Mouse (Mus musculus): ENCODE measurements around the gene Tprgl. TPM values are rescaled to one million over a fixed set of nuclear protein-coding genes. Genes with fewer than 3 reads are reported as not detected.

The Tprgl gene
- polyA plus RNA-seq, 1 experiment from 2014 or later: 184 TPM

DNA sequence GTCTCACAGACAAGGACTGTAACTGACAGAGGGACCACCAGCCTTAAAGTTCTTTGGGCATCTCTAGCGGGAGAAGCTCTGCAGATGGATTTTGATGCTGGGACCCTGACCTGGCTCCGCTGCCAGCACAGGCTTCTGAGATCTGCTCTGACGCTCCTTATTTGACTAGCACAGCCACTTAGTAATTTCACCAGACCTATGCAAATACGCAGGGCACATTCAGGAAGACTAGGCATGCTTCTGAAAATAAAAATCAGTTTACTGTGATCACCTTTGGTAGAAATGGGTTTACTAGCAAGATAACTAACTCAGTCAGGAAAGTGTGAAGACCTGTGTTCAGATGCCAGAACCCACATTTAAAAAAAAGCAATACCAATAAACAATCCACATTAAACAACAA, 28.6 kb downstream of the Tprgl start:
- Histone ChIP-seq H3K36me3 (ENCODE audit: control insufficient read depth, insufficient read depth, low read length) (no peaks in the 10 kb centered on the region), H3K4me1 (ENCODE audit: control insufficient read depth, insufficient read depth, low read length) (no peaks in the 10 kb centered on the region), H3K9me3 (ENCODE audit: control insufficient read depth, low read length) (no peaks in the 10 kb centered on the region), H3K9ac (replicated peaks; ENCODE audit: low read depth, low read length) (no peak overlapping the region), H3K27ac (ENCODE audit: low read depth, low read length) (no peak overlapping the region), H3K4me3 (ENCODE audit: low read depth, low read length) (no peak overlapping the region), H3K4me2 (ENCODE audit: low read depth, low read length) (no peak overlapping the region), H3K27me3 (ENCODE audit: control insufficient read depth, insufficient read depth, low read length) (no peaks in the 10 kb centered on the region)
- 78% methylated on average over 4 of the region's 4 CpGs for WGBS
- no peak for ATAC-seq (ENCODE audit: low read depth)

DNA sequence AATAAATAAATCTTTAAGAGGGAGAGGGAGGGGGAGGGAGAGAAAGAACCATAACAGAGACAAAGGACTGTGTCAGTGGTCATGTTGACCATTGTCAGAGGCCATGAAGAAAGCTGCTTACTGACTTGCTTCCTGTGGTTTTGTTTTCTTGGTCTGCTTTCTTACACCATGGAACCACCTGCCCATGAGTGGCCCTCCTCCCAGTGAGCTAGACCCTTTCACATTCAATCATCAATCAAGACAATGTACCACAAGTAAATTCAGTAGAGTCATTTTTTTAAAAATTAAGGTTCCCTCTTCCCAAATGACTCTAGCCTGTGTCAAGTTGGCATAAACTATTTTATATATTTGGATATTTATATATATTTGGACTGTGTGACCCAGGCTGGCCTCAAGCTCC, 30.5 kb downstream of the Tprgl start:
- ATAC-seq (ENCODE audit: low read depth): no peak
- Histone ChIP-seq H3K9me3 (ENCODE audit: control insufficient read depth, low read length) (no peaks in the 10 kb centered on the region), H3K36me3 (ENCODE audit: control insufficient read depth, insufficient read depth, low read length) (no peaks in the 10 kb centered on the region), H3K27me3 (ENCODE audit: control insufficient read depth, insufficient read depth, low read length) (no peaks in the 10 kb centered on the region), H3K27ac (ENCODE audit: low read depth, low read length) (no peak overlapping the region), H3K4me3 (ENCODE audit: low read depth, low read length) (no peak overlapping the region), H3K4me2 (ENCODE audit: low read depth, low read length) (no peak overlapping the region), H3K9ac (replicated peaks; ENCODE audit: low read depth, low read length) (no peak overlapping the region), H3K4me1 (ENCODE audit: control insufficient read depth, insufficient read depth, low read length) (no peaks in the 10 kb centered on the region)

DNA sequence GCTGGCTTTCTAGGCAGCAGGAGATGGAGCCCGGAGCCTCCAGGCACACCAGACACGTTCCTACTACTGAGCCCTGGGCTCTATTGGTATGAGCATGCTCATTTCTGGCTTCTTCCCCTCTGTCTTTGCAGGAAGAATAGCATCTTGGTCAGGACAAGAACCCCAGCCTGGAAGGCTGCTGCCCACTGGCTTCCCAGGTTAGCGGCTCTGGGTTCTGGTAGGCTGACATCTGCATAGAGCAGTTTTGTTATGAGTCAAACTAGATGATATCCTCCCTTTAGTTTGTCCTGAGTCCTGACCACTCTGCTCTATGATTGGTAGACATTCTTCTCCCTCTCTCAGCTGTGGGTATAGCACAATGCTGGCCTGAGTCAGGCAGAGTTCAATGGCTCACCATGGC, 33.2 kb downstream of the Tprgl start:
- Histone ChIP-seq H3K4me2 (ENCODE audit: low read depth, low read length) (no peak overlapping the region), H3K27me3 (ENCODE audit: control insufficient read depth, insufficient read depth, low read length) (no peaks in the 10 kb centered on the region), H3K36me3 (ENCODE audit: control insufficient read depth, insufficient read depth, low read length) (no peaks in the 10 kb centered on the region), H3K27ac (ENCODE audit: low read depth, low read length) (no peak overlapping the region), H3K4me1 (ENCODE audit: control insufficient read depth, insufficient read depth, low read length) (no peaks in the 10 kb centered on the region), H3K4me3 (ENCODE audit: low read depth, low read length) (no peak overlapping the region), H3K9me3 (ENCODE audit: control insufficient read depth, low read length) (no peaks in the 10 kb centered on the region), H3K9ac (replicated peaks; ENCODE audit: low read depth, low read length) (no peak overlapping the region)
- 75% methylated on average over 3 of the region's 3 CpGs for WGBS
- ATAC-seq (ENCODE audit: low read depth): no peak

DNA sequence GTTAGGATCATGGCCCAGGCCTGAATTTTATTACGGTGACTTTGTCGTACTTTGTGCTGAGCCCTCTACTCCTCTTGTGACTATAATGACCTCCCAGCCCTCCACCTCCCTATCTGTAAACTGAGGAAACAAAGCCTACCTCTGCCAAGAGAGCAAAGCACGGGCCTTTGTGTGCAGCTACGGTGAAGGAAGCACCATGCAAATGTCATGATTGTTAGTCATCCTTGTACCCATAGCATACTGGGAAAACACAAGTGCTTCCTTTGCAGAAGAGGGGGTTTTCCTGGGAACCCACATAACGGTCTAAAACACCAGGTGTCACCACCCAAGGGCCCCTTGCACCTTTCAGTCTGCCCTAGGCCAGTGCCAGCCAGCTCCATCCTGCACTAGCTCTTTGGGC, 35.3 kb downstream of the Tprgl start:
- ATAC-seq (ENCODE audit: low read depth): no peak
- Histone ChIP-seq H3K27me3 (ENCODE audit: control insufficient read depth, insufficient read depth, low read length) (no peaks in the 10 kb centered on the region), H3K36me3 (ENCODE audit: control insufficient read depth, insufficient read depth, low read length) (no peaks in the 10 kb centered on the region), H3K27ac (ENCODE audit: low read depth, low read length) (no peak overlapping the region), H3K4me1 (ENCODE audit: control insufficient read depth, insufficient read depth, low read length) (no peaks in the 10 kb centered on the region), H3K4me3 (ENCODE audit: low read depth, low read length) (no peak overlapping the region), H3K9ac (replicated peaks; ENCODE audit: low read depth, low read length) (no peak overlapping the region), H3K9me3 (ENCODE audit: control insufficient read depth, low read length) (no peaks in the 10 kb centered on the region), H3K4me2 (ENCODE audit: low read depth, low read length) (no peak overlapping the region)
- 63% methylated on average over 5 of the region's 5 CpGs for WGBS

DNA sequence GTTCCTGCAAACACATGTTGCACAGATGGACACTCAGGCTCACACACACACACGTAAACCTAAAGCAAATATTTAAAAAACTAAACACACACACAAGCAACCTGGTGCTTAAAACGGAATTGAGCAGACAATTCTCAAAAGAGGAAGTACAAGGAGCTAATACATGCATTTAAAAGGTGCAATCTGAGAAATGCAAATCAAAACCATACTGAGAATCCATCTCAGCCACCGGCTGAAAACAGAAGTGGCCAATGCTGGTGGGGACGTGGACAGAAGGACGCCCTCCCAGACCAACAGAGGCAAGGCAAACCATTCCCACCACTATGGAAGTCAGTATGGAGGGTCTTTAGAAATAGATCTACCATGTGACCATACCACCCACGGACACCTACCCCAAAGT, 36.9 kb downstream of the Tprgl start:
- WGBS: 79% methylated on average over 6 of the region's 6 CpGs
- Histone ChIP-seq H3K4me3 (ENCODE audit: low read depth, low read length) (no peak overlapping the region), H3K9me3 (ENCODE audit: control insufficient read depth, low read length) (no peaks in the 10 kb centered on the region), H3K9ac (replicated peaks; ENCODE audit: low read depth, low read length) (no peak overlapping the region), H3K4me1 (ENCODE audit: control insufficient read depth, insufficient read depth, low read length) (no peaks in the 10 kb centered on the region), H3K27me3 (ENCODE audit: control insufficient read depth, insufficient read depth, low read length) (no peaks in the 10 kb centered on the region), H3K4me2 (ENCODE audit: low read depth, low read length) (no peak overlapping the region), H3K36me3 (ENCODE audit: control insufficient read depth, insufficient read depth, low read length) (no peaks in the 10 kb centered on the region), H3K27ac (ENCODE audit: low read depth, low read length) (no peak overlapping the region)
- ATAC-seq (ENCODE audit: low read depth): no peak

DNA sequence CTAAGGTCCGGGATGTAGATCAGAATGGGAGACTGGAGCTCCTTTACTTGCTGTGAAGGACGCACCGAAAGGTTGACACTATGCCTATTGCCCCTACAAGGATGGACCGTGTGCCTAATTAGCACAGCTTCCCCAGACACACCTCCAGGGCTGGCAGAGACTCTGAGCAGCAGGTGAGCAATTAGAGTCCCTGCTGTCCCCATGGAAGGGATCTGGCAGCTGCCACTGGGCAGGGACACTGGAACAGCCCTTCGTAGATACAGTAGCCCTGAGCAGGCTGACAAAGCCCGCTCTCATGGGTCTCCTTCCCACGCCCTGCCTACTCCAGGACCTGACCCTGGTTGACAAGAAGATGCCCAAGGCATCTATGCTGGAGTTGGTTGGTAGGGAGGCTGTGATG, 38.1 kb downstream of the Tprgl start:
- Histone ChIP-seq H3K27me3 (ENCODE audit: control insufficient read depth, insufficient read depth, low read length) (no peaks in the 10 kb centered on the region), H3K4me1 (ENCODE audit: control insufficient read depth, insufficient read depth, low read length) (no peaks in the 10 kb centered on the region), H3K4me3 (ENCODE audit: low read depth, low read length) (no peak overlapping the region), H3K4me2 (ENCODE audit: low read depth, low read length) (no peak overlapping the region), H3K9me3 (ENCODE audit: control insufficient read depth, low read length) (no peaks in the 10 kb centered on the region), H3K36me3 (ENCODE audit: control insufficient read depth, insufficient read depth, low read length) (no peaks in the 10 kb centered on the region), H3K9ac (replicated peaks; ENCODE audit: low read depth, low read length) (no peak overlapping the region), H3K27ac (ENCODE audit: low read depth, low read length) (no peak overlapping the region)
- no peak for ATAC-seq (ENCODE audit: low read depth)
- WGBS: 73% methylated on average over 7 of the region's 7 CpGs

DNA sequence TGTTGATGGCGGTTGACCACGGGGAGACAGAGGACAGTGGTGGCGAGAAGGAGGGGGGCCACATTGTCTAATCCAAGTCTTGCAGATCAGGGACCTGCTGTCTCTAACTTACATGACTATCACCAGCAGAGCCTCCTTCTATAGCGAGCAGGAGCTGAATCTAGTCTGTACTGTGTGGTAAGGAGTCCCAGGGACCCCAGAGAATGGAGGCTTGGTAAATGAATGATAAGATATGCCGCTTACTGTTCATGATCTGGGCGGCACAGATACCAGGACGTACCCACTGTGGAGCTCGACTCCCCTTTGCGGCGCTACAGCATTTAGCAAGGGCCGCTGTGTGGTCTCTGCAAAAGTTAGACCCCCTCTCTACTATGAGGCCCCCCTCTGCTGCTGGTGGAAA, 38.7 kb downstream of the Tprgl start:
- WGBS: 78% methylated on average over 11 of the region's 11 CpGs
- H3K4me2 ChIP-seq (ENCODE audit: low read depth, low read length): no peak overlapping the region
- ATAC-seq (ENCODE audit: low read depth): no peak
- no peaks in the 10 kb centered on the region for H3K9me3 ChIP-seq (ENCODE audit: control insufficient read depth, low read length)
- H3K4me1 ChIP-seq (ENCODE audit: control insufficient read depth, insufficient read depth, low read length): no peaks in the 10 kb centered on the region
- H3K4me3 ChIP-seq (ENCODE audit: low read depth, low read length): no peak overlapping the region
- H3K27me3 ChIP-seq (ENCODE audit: control insufficient read depth, insufficient read depth, low read length): no peaks in the 10 kb centered on the region
- H3K36me3 ChIP-seq (ENCODE audit: control insufficient read depth, insufficient read depth, low read length): no peaks in the 10 kb centered on the region
- no peak overlapping the region for H3K9ac ChIP-seq (replicated peaks; ENCODE audit: low read depth, low read length)
- no peak overlapping the region for H3K27ac ChIP-seq (ENCODE audit: low read depth, low read length)

DNA sequence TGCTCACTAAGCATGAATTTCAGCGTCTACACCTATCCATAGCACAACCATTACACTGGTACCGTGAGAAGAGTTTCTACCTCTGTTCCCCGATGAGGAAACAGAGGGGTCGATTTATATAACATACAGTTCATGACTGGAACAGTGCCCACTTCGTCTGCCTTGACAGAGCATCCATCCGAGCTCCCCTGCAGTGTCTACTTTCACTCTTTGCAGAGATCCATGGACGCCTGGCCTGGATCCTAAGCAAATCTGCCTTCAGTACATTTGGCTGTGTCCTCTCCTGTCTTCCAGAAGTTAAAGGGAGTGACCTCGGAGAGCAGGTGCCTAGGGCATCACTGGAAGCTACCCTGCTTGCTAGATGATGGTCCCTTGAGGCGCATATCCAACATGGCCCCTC, 41.3 kb downstream of the Tprgl start:
- ATAC-seq (ENCODE audit: low read depth): no peak
- H3K27me3 ChIP-seq (ENCODE audit: control insufficient read depth, insufficient read depth, low read length): no peaks in the 10 kb centered on the region
- WGBS: 83% methylated on average over 9 of the region's 9 CpGs

DNA sequence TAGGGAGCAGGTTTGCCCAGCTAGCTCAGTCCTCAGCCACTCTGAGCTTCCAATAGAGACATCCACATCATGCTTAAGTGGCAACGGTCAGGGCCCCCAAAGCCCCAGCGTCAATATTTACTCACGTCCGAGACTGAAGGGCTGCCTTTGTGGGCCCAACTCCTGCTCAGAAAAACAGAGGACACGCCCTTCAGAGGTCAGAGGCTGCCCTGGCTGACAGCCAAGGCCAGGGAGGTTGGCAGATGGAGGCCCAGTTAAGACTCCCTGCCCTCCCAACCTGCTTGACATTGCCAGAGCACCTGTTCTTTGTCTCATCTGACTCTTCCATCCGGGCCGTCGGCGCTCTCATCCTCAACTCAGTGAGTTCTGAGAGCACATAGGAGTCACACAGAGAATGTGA, 41.7 kb downstream of the Tprgl start:
- Histone ChIP-seq H3K9ac (replicated peaks; ENCODE audit: low read depth, low read length) (no peak overlapping the region), H3K27ac (ENCODE audit: low read depth, low read length) (no peak overlapping the region), H3K36me3 (ENCODE audit: control insufficient read depth, insufficient read depth, low read length) (no peaks in the 10 kb centered on the region), H3K4me3 (ENCODE audit: low read depth, low read length) (no peak overlapping the region), H3K4me2 (ENCODE audit: low read depth, low read length) (no peak overlapping the region), H3K27me3 (ENCODE audit: control insufficient read depth, insufficient read depth, low read length) (no peaks in the 10 kb centered on the region), H3K4me1 (ENCODE audit: control insufficient read depth, insufficient read depth, low read length) (no peaks in the 10 kb centered on the region), H3K9me3 (ENCODE audit: control insufficient read depth, low read length) (no peaks in the 10 kb centered on the region)
- no peak for ATAC-seq (ENCODE audit: low read depth)
- 69% methylated on average over 9 of the region's 9 CpGs for WGBS

More for the DNA sequence above, 41.3 kb downstream of the Tprgl start:
- H3K4me2 ChIP-seq (ENCODE audit: low read depth, low read length): no peak overlapping the region
- H3K9ac ChIP-seq (replicated peaks; ENCODE audit: low read depth, low read length): no peak overlapping the region
- no peaks in the 10 kb centered on the region for H3K9me3 ChIP-seq (ENCODE audit: control insufficient read depth, low read length)
- no peak overlapping the region for H3K4me3 ChIP-seq (ENCODE audit: low read depth, low read length)
- no peak overlapping the region for H3K27ac ChIP-seq (ENCODE audit: low read depth, low read length)
- no peaks in the 10 kb centered on the region for H3K4me1 ChIP-seq (ENCODE audit: control insufficient read depth, insufficient read depth, low read length)
- no peaks in the 10 kb centered on the region for H3K36me3 ChIP-seq (ENCODE audit: control insufficient read depth, insufficient read depth, low read length)

DNA sequence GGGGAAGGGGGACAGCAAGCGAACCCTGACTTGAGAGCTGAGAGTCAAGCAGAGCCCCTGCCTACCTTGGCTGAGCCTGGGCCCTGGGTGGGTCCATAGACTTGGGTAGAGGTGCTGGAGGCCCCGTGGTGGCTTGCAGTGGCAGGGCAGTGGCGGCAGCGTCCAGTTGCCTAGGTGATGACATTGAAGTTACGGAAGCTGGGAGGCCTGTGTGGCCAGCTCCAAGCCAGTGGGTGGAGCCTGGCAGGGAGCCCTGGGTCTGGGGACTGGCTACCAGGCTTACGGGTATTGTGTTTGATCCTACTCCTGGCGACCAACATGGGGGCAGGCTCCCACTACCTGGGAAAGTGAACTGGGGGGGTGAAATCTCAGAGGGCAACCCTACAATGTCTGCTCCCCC, 44.0 kb downstream of the Tprgl start:
- ATAC-seq (ENCODE audit: low read depth): no peak
- no peaks in the 10 kb centered on the region for H3K27me3 ChIP-seq (ENCODE audit: control insufficient read depth, insufficient read depth, low read length)
- no peaks in the 10 kb centered on the region for H3K4me1 ChIP-seq (ENCODE audit: control insufficient read depth, insufficient read depth, low read length)
- no peaks in the 10 kb centered on the region for H3K9me3 ChIP-seq (ENCODE audit: control insufficient read depth, low read length)
- no peak overlapping the region for H3K4me3 ChIP-seq (ENCODE audit: low read depth, low read length)
- no peaks in the 10 kb centered on the region for H3K36me3 ChIP-seq (ENCODE audit: control insufficient read depth, insufficient read depth, low read length)
- no peak overlapping the region for H3K4me2 ChIP-seq (ENCODE audit: low read depth, low read length)
- no peak overlapping the region for H3K9ac ChIP-seq (replicated peaks; ENCODE audit: low read depth, low read length)
- H3K27ac ChIP-seq (ENCODE audit: low read depth, low read length): no peak overlapping the region
- 48% methylated on average over 7 of the region's 7 CpGs for WGBS

All from neural tube, embryonic 14.5 days (tissue).